Mouse (Mus musculus) adrenal gland, postnatal 36 days (tissue): ENCODE measurements around the gene Mgrn1. TPM values are rescaled to one million over a fixed set of nuclear protein-coding genes. Genes with fewer than 3 reads are reported as not detected.

ENCODE experiments used
- DNase-seq, 2 experiments: peaks; one replicate each; pipeline ENCODE4 v3.0.0; 2021; ENCODE audit warnings: mixed read lengths in 1 of 2
- long read RNA-seq, 2 experiments: library from polyadenylated mRNA; stranded (forward); transcript quantifications; one replicate each; pipeline ENCODE4 v2.0.0; 2021; ENCODE audit warnings: borderline sequencing depth in 2 of 2
- total RNA-seq, 2 experiments: library from RNA; stranded (reverse); gene quantifications; 2 replicates each; pipeline ENCODE4 v1.2.3; 2021

Mgrn1 gene
- 10 to 100 TPM; 72.9 to 79.3 TPM for total RNA-seq
- long read RNA-seq, experiment 1, transcript Mgrn1-202 (17 exons, 3,138 nt): major isoform, 8 of 56 reads
- long read RNA-seq, experiment 1, partial matches to known transcripts: 7 of 56 reads
- long read RNA-seq, experiment 1, other reads (novel, unspliced or antisense): 36 of 56 reads
- long read RNA-seq, experiment 2, transcript Mgrn1-201 (16 exons, 3,095 nt): major isoform, 5 of 42 reads
- long read RNA-seq, experiment 2, partial matches to known transcripts: 2 of 42 reads
- long read RNA-seq, experiment 2, other reads (novel, unspliced or antisense): 28 of 42 reads

DNA sequence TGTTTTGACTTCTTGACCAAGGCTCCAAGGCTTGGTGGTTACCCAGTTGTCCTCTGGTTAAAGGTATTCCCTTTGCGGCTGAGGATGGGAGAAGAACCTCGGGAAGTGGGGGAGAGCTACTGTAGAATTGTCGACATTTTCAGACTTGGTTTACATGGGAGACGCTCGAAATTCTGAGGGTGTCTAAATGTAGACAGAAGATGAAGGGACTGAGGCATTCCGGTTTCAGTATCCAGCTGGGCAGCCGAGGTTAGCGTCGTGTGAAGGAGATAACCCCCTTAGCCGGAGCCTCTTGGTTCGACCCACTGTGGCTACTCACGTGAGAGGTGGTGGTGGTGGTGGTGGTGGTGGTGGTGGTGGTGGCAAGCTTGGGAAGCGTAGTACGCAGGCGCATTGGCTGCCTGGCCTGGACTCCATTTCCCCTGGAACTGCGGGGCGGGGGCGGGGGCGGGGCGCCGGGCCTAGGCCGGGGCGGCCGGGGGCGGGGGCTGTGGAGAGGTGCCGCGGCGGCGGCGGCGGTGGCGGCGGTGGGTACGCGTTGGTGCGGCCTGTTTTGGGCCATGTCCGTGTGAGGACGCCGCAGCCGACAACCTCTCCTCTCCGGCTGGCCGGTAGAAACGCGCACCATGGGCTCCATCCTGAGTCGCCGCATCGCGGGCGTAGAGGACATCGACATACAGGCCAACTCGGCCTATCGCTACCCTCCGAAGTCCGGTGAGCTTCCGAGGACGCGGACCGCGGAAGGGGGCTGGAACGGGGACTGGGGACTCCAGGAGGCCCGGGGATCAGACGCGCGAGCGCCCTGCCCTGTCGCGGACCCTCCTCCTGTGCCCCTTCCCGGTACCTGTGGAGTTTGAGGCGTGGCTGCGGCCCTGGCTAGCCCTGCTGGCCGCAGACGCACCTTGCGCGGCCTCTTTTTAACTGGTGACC is at the start of gene Mgrn1:
Gene Mgrn1, plus strand, starts transcription at position 490 of the 930 bp plus-strand sequence.
- DNase-seq: peak; percentile 90 to 94

DNA sequence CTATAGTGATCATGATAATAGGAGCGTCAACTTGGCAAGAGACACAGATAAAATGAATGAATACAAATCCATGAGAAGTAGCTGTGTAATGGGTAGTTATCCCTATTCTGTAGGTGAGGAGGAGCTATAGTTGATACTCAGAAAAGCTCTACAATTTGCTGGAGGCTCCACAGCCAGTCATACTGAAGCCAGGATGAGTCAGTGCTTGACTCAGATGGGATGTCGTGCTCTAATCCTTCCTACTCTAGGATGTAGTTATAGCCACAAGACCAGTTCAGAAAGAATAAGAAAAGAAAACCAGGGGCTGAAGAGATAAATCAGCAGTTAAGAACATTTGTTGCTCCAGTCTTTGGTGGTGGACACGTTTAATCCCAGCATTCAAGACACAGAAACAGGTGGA is 48.4 kb upstream of the Mgrn1 start:
- DNase-seq: peak in 1 of 2 experiments; percentile 23

DNA sequence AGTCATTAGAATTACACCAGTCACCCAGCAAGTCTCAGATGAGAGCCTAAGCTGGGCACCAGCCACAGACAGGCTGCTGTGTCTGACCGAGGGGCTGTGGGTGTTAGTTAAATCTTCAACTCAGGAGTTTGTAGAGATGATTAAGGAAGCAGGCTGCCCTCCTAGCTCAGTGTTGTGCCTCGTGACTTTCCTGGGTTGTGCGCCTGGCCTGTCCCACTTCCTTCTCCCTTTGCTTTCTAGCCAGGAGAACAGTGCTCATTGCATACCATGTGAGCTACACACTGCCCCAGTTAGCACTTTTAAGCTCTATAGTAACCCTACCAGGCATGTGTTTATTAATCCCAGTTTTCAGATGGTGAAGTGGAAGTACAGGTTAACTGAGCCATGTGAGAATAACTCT is 46.5 kb upstream of the Mgrn1 start:
- DNase-seq: no peak

- no peak for DNase-seq
Measured at GRCm38 (mm10) chr16:4840231-4840630, 45.8 kb upstream of the Mgrn1 start.

DNA sequence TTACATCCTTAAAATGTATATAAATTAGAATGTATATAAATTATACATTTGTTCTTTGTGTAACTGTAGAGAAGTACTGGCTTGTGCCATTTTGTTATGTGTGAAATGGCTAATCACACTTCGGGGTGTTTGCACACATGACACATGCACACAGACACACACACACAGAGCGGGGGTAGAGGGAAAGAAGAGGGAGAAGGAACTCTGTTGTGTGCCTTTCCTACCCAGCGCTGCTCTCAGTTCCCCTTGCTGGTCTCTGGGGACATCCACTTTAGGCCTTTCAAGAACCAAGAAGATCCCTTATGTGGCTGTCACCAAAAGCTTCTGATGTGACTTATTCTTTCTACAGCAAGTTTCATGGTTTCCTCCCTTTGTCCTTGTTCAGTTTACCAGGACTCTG is 39.0 kb upstream of the Mgrn1 start:
- DNase-seq: no peak

GRCm38 (mm10) chr16:4848090-4848489 is 38.0 kb upstream of the Mgrn1 start:
- DNase-seq: peak in 1 of 2 experiments; percentile 26

DNA sequence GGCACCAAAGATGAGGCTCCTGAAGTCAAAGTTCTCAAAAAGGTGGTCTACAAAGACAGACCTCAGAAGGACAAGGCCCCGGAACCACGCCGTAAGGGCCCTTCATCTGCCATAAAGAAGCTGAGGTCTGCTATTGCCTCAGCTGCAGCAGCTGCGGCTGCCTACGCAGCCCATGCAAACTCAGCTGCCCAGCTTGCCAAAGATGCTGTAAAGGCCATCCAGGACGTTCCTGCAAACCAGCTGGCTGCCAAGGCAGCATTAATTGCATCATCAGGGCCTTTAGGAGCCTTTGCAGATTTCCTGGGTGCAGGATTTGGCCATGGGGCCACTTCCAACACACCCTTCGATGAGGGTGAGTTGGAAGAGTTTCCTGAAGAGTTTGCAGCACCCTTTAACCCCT is 35.7 kb upstream of the Mgrn1 start:
- DNase-seq: peak; percentile 39 to 69

GRCm38 (mm10) chr16:4850938-4851628 is 35.0 kb upstream of the Mgrn1 start:
- DNase-seq: no peak

- no peak for DNase-seq
Measured at GRCm38 (mm10) chr16:4855046-4855650, 30.9 kb upstream of the Mgrn1 start.

GRCm38 (mm10) chr16:4861392-4861791 is 24.7 kb upstream of the Mgrn1 start:
- DNase-seq: no peak

DNA sequence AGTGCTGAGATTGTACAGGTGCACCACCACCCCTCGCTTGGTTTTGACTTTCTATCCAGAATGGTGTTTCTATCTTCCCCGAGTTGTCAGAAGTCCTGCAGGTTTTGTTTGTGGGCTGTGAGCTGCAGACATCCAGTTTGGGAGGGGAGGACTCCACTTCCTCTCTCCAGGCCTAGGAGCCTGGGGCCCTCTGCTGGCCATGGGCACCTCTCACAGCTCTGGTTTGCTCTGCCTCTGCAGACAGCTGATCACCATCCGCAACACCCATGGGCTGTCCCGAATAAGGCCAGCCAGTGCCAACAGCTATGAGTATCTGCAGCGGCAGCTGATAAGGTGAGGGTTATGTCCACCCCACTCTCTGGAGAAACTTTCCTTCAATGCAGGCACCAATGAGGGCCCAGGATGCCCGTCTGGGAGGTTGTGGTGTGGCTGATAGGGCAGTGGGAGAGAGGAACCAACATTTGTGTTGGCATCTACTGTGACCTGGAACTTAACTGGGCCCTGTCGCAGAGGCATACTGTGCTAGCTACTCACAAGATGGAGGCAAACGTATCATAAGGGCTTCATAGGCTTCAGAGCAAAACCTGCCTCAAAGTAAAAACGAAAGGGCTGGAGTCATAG is 23.1 kb upstream of the Mgrn1 start:
- peak; percentile 86 to 87 for DNase-seq

DNA sequence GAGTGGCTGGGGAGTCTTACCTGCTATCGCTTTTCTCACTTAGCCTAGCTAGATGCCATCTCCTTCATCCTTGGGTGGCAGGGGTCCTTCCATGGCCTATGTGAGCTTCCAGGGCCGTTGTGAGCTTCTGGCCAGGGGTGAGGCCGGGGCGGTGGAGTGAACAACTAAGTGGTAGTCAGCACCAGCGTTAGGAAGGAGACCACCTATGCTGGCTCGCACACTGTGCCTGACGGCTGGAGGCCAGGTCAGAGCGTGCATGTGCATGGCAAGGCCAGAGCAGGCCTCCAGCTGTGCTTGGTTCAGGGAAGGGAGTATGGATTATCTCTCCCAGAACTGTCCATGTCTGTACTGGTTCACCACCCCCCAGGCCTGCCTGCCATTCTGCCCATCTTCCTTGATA is 22.3 kb upstream of the Mgrn1 start:
- no peak for DNase-seq

GRCm38 (mm10) chr16:4866101-4866695 is 19.9 kb upstream of the Mgrn1 start:
- no peak for DNase-seq

DNA sequence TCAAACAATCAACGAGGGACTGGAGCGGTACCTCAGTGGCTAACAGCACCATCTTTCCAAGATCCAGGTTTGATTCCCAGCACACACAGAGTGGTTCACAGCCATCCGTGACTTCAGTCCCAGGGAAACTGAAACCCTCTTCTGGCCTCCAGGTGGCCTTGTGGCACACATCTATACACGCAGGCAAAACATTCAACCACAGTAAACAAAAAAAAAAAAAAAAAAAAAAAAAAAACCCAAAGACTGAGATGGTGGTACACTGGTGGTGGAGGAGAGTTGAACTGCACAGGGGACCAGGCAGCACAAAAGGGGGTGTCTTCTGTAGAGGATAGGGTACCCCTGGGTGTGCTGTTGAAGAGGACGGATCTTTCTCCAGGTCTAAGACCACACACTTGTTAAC is 15.6 kb upstream of the Mgrn1 start:
- no peak for DNase-seq

GRCm38 (mm10) chr16:4871926-4872325 is 14.1 kb upstream of the Mgrn1 start:
- DNase-seq: no peak

DNA sequence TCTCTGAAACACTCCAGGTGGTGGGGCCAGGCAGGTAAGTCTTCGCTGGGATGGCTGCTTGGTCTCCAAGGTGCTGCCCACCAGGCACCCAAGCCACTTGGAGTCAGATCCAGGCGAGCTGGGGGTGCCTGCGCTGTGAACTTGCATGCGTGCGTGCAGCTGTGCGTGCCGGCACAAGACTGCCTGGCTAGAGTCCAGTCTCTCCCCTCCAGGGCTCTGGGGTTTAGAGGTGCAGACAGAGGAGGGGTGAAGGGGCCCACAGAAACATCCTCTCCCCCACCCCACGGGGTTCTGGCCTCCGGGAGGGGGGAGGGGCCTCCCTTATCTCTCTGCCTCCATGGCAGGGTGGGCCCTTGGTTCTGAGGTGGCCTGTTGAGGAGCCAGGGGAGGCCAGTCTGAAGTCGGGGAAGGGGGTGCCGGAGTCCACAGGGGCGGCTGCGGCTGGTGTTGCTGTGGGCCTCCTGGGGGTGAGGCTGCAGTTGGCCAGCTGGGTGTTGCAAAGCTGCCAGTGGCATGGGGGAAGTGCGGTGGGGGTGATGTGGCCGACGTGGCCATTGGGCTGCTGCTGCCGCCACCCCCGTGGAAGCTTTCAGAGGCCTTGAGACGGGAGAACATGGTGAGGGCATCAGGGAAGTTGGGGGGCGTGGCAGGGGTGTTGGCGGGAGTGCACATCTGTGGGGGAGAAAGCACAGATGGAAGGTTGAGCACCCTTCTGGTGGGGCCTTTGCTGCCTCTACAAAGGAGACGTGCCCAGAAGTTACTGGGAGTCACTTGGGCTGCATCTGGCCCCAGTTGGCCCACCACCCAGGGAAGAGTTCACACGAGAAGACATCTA is 10.6 kb upstream of the Mgrn1 start:
- no peak for DNase-seq

GRCm38 (mm10) chr16:4876033-4876680 is 9.9 kb upstream of the Mgrn1 start:
- DNase-seq: peak; percentile 71 to 87

GRCm38 (mm10) chr16:4877195-4877594 is 8.9 kb upstream of the Mgrn1 start:
- no peak for DNase-seq

DNA sequence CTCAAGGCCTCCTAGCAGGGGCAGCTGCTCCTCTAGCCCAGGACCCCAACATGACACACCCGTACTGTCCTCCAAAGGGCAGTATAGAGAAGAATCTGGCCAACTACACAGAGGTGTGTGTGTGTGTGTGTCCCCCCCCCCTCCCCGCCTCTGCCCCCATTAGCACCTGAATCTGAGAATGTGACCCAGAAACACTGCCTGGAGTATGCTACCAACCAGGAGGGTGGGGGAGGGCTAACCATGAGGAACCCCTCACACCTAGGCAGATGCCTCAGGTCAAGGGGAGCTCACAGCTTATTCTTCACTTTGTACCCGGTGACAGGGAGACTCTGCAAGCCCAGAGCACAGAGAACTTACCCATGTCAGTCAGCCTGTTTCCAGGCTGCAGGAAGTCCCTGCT is 8.3 kb upstream of the Mgrn1 start:
- no peak for DNase-seq
